Mouse (Mus musculus) heart, embryonic 10.5 days (tissue): ENCODE data around the gene Dnajc13. TPM values are rescaled to one million over a fixed set of nuclear protein-coding genes. Genes with fewer than 3 reads are reported as not detected.

ENCODE experiments used
- DNase-seq: peaks from one replicate; pipeline ENCODE4 v3.0.0-alpha.2; 2017; ENCODE audit warnings: low spot score
- H3K27ac ChIP-seq: fragments of 300-500 bp; sonication (generic); 2 replicates; pipeline ENCODE4 v1.5.1; 2016; ENCODE audit warnings: mild to moderate bottlenecking
- H3K27me3 ChIP-seq: fragments of 300-500 bp; sonication (generic); 2 replicates; pipeline ENCODE4 v1.6.1; 2016; ENCODE audit warnings: mild to moderate bottlenecking; ENCODE audit not compliant: poor library complexity, insufficient read depth, severe bottlenecking
- H3K36me3 ChIP-seq: fragments of 300-500 bp; sonication (generic); 2 replicates; pipeline ENCODE4 v1.6.1; 2016; ENCODE audit warnings: mild to moderate bottlenecking, moderate library complexity
- H3K4me1 ChIP-seq: fragments of 300-500 bp; sonication (generic); 2 replicates; pipeline ENCODE4 v1.6.1; 2016; ENCODE audit warnings: mild to moderate bottlenecking
- H3K4me3 ChIP-seq: fragments of 300-500 bp; sonication (generic); 2 replicates; pipeline ENCODE4 v1.5.1; 2016; ENCODE audit warnings: mild to moderate bottlenecking, moderate library complexity
- H3K9me3 ChIP-seq: fragments of 300-500 bp; sonication (generic); 2 replicates; pipeline ENCODE4 v1.6.1; 2016; ENCODE audit warnings: mild to moderate bottlenecking, moderate library complexity
- WGBS: fragments of 180-500 bp; shearing (Covaris S2); methylation state at CpG from one replicate; pipeline ENCODE4 v1.1.7; 2016; 5-methylcytosine and 5-hydroxymethylcytosine counted together
- polyA plus RNA-seq: library from polyadenylated mRNA; unstranded; fragments of >200 nt; fragmentation: Nextera tagmentation; extraction: Ambion mirVana; gene quantifications from 2 replicates; pipeline ENCODE4 v1.2.1, GENCODE M21; 2016

Dnajc13 gene
- polyA plus RNA-seq, 1 experiment from 2014 or later: 23.6 TPM

DNA sequence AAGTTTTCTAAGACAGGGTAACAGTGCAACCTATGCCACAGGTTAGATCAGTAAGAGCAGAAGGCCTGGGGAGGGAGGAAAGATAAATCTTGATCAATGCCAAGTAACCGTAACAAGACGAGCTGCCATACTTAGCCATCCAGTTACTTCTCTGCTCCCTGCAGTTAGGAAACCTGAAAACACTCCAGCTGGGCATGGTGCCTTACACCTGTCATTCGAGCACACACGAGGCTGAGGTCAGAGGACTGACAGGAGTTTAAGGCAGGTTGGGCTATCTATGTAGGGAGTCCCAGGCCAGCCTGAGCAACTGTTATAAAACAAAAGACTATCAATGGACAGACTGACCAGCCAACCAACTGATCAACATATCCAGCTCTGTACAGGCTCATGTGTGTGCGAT lies 96.8 kb downstream of the Dnajc13 start:
- Histone ChIP-seq H3K4me1 (no peaks in the 10 kb centered on the region), H3K36me3 (peaks cover 88% of the 10 kb centered on the region), H3K9me3 (no peaks in the 10 kb centered on the region), H3K27ac (no peak overlapping the region), H3K4me3 (no peak overlapping the region), H3K27me3 (no peaks in the 10 kb centered on the region)
- DNase-seq: no peak
- 89% methylated on average over 5 of the region's 5 CpGs for WGBS

DNA sequence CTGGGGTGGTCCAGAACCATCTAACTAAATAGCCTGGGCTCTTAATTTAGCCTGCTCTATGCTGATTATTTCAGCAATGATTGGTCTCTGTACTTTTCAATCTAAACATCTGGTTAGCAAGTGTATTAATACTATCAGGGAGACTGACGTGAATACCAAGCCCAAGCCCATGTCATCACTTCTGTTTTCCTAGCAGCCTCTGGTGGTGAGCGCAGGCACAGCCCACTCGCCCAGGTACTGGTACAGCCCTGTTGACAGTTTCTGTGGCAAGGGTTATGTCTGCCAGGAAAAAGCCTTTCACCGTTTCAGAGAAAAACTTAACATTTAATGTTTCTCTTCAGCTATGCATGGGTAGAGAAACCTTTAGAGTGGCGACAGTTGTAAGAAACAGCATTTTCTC lies 98.5 kb downstream of the Dnajc13 start:
- H3K27ac ChIP-seq: no peak overlapping the region
- no peak for DNase-seq
- 78% methylated on average over 5 of the region's 5 CpGs for WGBS
- H3K9me3 ChIP-seq: no peaks in the 10 kb centered on the region
- no peak overlapping the region for H3K4me3 ChIP-seq
- H3K36me3 ChIP-seq: peaks cover 91% of the 10 kb centered on the region
- H3K27me3 ChIP-seq: no peaks in the 10 kb centered on the region
- H3K4me1 ChIP-seq: no peaks in the 10 kb centered on the region

DNA sequence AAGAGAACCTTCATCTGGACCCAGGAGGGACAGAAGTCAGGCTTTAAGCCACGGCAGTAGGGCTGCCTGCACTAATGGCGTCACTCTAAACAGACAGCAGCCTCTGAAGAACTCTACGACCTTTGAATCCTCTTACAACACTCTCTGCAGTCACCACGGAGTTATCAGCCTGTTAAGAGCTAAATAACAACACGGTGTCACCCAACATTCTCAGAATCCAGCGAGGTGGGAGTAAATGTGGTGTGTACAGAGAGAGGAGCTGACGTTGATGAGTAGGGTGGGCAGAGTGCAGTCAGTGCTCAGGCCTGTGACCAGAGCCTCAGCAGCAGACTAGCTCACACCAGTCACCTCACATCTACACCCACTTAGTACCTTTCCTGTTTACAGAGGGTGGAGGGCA lies 101.6 kb downstream of the Dnajc13 start:
- H3K9me3 ChIP-seq: no peaks in the 10 kb centered on the region

DNA sequence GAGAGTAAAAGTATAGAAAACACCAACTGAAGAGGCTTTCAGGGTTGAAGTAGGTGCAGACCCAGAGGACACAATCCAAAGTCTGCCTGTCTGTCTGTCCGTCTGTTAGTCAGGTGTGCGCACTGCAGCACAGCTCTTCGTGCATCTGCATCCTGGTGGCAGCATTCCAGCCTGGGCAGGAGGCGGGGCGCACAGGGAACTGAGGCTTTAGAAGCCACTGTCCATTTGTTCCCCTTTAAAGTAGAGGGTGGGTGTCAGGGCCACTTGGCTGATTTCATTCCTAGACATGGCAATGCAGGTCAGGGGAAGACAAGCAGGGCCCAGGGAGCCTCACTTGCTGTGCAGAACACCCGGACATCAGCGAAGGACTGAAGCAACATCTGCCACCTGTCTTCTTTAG lies 105.4 kb downstream of the Dnajc13 start:
- 97% methylated on average over 7 of the region's 7 CpGs for WGBS
- Histone ChIP-seq H3K36me3 (peaks cover 98% of the 10 kb centered on the region), H3K4me1 (no peaks in the 10 kb centered on the region)

More for the DNA sequence above, 101.6 kb downstream of the Dnajc13 start:
- H3K27ac ChIP-seq: no peak overlapping the region
- peaks cover 98% of the 10 kb centered on the region for H3K36me3 ChIP-seq
- no peaks in the 10 kb centered on the region for H3K27me3 ChIP-seq
- no peak for DNase-seq
- 60% methylated on average over 7 of the region's 7 CpGs for WGBS
- H3K4me1 ChIP-seq: no peaks in the 10 kb centered on the region
- H3K4me3 ChIP-seq: no peak overlapping the region

DNA sequence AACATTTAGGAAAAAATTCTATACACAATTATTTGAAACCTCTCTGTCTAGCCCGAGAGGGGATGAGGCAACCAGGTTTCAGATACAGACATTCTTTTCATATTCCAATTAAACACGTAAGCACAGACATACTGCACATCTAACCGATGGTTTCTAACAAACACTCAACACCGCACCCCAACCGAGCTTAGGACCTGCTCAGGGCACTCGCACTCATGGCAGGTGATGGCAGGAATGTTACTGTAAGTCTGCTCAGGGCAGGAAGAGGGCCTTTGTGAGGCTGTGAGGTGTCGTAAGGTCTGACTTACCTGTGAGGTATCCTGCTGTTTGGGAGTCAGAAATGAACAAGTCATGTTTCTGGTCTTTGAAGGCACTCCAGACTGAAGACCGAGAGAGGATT lies 106.2 kb downstream of the Dnajc13 start:
- Histone ChIP-seq H3K27me3 (no peaks in the 10 kb centered on the region), H3K27ac (no peak overlapping the region), H3K4me3 (no peak overlapping the region), H3K9me3 (no peaks in the 10 kb centered on the region), H3K36me3 (peaks cover 98% of the 10 kb centered on the region), H3K4me1 (no peaks in the 10 kb centered on the region)
- 95% methylated on average over 8 of the region's 8 CpGs for WGBS
- DNase-seq: peak; percentile 64

More for the DNA sequence above, 105.4 kb downstream of the Dnajc13 start:
- H3K9me3 ChIP-seq: no peaks in the 10 kb centered on the region
- no peak overlapping the region for H3K27ac ChIP-seq
- H3K27me3 ChIP-seq: no peaks in the 10 kb centered on the region
- peak; percentile 63 for DNase-seq
- H3K4me3 ChIP-seq: no peak overlapping the region

DNA sequence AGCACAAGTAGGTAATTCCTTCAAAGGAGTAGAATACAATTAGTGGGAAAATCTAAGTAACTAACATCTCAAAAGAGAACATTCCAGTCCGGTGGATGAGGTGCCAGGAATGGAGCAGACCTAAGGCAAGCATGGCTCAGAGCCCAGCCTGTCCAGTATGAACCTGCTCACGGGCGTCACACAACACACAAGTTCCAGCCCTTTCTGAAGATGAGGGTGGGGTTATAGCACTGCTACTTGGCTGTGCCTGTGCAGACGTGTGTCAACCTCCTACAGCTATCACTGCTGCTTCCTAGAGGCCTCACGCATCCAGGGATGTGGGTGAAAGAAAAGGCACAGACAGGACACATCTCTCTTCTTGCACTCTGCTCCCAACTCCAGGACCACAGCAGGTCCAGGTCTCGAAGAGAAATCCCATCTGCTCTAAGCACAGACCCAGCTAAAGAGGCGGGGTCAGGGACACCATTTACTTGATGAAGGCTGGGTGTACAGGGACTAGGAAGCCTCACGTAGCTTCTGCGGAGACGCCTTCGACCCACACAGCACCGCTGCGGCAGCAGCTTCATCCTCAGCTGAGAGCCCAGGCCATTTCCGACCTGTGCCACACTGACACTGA lies 107.5 kb downstream of the Dnajc13 start:
- no peaks in the 10 kb centered on the region for H3K27me3 ChIP-seq
- peak; percentile 60 for DNase-seq
- no peaks in the 10 kb centered on the region for H3K4me1 ChIP-seq
- H3K4me3 ChIP-seq: no peak overlapping the region
- no peak overlapping the region for H3K27ac ChIP-seq
- H3K36me3 ChIP-seq: peaks cover 98% of the 10 kb centered on the region
- no peaks in the 10 kb centered on the region for H3K9me3 ChIP-seq
- WGBS: 92% methylated on average over 14 of the region's 14 CpGs

DNA sequence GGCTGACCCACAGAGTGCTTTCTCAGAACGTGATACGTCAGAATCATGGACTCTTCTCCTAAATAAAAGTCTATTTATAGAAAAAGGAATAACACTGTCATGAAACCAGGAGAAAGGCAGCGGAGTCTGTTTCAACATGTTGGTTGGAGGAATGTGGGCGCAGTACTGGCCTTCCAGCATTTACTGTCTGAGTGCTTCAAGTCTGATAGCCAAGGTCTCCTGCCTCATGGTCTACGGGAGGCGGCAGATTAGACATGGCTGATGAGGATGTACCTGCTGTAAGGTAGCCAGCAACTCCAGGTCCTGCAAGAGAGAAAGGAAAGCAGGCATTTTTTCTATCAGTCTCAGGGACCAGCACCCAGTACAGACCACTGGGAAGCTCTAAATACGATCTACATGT lies 110.6 kb downstream of the Dnajc13 start:
- peak; percentile 68 for DNase-seq
- no peak overlapping the region for H3K4me3 ChIP-seq
- H3K36me3 ChIP-seq: peaks cover 76% of the 10 kb centered on the region
- no peaks in the 10 kb centered on the region for H3K9me3 ChIP-seq
- no peak overlapping the region for H3K27ac ChIP-seq
- H3K27me3 ChIP-seq: no peaks in the 10 kb centered on the region
- 97% methylated on average over 7 of the region's 7 CpGs for WGBS
- no peaks in the 10 kb centered on the region for H3K4me1 ChIP-seq

DNA sequence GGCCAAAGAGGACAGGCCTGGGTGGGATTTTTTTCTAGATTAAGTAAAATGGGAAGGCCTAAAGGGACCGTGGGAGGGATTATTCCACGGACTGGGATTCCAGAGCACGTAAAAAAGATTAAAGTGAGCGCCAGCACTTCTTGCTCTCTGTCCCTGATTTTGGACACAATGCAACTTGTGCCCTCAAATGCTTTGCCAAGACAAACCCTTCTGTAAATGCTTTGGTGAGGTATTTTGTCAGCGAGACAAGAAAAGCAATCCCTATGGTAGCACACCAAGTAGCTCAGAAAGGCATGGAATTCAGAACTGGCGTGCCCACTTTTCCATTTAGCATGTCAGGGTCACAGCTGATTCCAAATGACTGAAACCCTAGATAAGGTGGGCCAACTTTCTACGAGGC lies 113.8 kb downstream of the Dnajc13 start:
- H3K4me1 ChIP-seq: no peaks in the 10 kb centered on the region

DNA sequence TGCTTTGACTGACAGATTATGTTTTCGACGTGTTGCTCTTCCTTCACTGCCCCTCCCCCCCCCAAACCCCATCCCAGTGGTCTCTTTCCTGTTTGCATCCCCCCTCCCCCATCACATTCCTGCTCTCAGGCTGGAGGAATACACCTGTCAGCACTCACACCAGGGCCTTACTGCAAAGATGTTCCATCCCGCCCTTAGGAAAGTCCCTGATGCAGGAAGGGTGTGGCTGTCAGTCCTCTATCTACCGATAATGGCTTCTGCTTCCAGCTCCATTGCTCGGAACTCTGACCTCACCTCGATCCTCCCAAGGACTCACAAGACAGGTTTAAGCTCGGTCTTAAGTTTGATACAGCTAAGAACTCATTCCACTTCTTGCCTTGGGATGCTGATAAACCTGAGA lies 116.0 kb downstream of the Dnajc13 start:
- Histone ChIP-seq H3K9me3 (no peaks in the 10 kb centered on the region), H3K27me3 (no peaks in the 10 kb centered on the region), H3K4me3 (no peak overlapping the region), H3K27ac (no peak overlapping the region), H3K4me1 (0 out of 2 replicates have a peak, but pooled peaks cover 3% of the 10 kb centered on the region), H3K36me3 (peaks cover 23% of the 10 kb centered on the region)
- 62% methylated on average over 7 of the region's 7 CpGs for WGBS
- DNase-seq: no peak

More for the DNA sequence above, 113.8 kb downstream of the Dnajc13 start:
- Histone ChIP-seq H3K27me3 (no peaks in the 10 kb centered on the region), H3K9me3 (no peaks in the 10 kb centered on the region), H3K4me3 (no peak overlapping the region), H3K36me3 (peaks cover 45% of the 10 kb centered on the region), H3K27ac (no peak overlapping the region)
- WGBS: 89% methylated on average over 7 of the region's 7 CpGs
- peak; percentile 16 for DNase-seq

DNA sequence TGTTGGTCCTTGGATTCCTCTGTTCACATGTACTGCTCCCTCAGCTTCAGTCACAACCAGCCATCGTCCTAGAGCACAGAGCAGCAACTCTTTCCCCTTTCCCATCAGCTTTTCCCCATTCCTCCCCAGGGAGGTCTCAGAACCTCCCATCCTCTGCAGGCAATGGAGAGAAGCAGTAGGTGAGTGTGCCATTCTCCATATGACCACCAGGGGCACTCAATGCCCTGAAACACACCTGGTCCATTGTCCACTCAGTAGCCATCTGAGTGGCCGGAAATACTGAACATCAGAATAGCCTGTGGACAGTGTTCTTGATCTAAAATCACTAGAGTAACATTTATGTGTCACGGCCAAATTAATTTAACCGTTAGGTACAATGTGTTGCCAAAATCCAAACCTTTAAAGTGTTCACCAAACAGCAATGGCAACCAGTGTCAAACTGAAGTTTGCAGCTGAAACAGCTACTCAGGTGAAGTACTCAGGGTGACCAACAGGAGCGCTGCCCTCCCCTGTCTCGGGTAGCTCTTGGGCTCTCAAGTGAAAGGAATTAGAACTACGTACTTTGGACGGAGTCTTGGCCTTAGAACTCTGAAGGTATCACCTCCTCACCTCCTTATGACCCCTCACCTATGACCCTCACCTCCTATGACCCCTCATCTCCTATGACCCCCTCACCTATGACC lies 118.3 kb downstream of the Dnajc13 start:
- H3K9me3 ChIP-seq: no peaks in the 10 kb centered on the region
- H3K27me3 ChIP-seq: no peaks in the 10 kb centered on the region
- no peak for DNase-seq
- WGBS: 81% methylated on average over 8 of the region's 8 CpGs
- H3K4me3 ChIP-seq: no peak overlapping the region
- no peak overlapping the region for H3K27ac ChIP-seq
- 0 out of 2 replicates have a peak, but pooled peaks cover 3% of the 10 kb centered on the region for H3K4me1 ChIP-seq
- H3K36me3 ChIP-seq: 0 out of 2 replicates have a peak, but pooled peaks cover 2% of the 10 kb centered on the region

DNA sequence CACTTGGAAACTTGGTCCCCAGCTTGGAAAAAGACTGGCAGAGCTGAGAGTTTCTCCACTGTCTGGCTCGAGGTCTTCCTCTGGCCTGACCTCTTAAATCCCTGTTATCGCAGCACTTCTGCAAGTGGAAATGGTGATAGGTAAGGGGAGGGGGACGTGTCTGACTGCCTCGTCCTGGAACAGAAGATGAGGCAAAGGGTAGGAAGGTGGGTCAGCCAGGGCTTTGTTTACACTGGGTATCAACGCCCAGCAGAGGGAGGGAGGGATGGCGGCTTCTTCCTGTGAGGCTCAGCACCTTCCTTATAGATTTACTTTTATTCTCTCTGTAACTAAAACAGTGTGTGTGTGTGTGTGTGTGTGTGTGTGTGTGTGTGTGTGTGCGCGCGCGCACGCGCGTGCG lies 119.9 kb downstream of the Dnajc13 start:
- WGBS: 72% methylated on average over 14 of the region's 14 CpGs
- no peak overlapping the region for H3K27ac ChIP-seq
- H3K4me3 ChIP-seq: no peak overlapping the region
- DNase-seq: no peak
- 0 out of 2 replicates have a peak, but pooled peaks cover 3% of the 10 kb centered on the region for H3K4me1 ChIP-seq
- H3K36me3 ChIP-seq: no peaks in the 10 kb centered on the region
- H3K9me3 ChIP-seq: no peaks in the 10 kb centered on the region
- H3K27me3 ChIP-seq: no peaks in the 10 kb centered on the region

DNA sequence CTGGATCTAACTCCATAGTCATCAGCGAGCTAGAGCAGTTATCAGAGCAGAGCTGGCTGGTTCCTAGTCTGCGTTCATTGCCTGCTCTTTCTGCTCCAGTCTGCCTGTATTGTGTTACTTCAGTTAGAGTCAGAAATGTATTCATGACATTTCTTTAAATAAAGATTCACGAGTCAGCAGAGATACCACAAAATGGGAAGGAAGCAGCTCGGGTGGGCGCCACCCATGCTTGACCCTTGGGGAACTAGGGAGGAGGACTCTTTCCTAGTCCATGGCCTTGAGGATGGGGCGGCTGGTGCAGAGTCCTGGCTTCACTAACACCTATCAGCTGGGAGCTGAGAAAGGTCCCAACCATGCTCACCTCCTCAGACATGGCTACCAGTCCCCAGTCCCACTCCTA lies 122.4 kb downstream of the Dnajc13 start:
- Histone ChIP-seq H3K9me3 (no peaks in the 10 kb centered on the region), H3K4me3 (no peak overlapping the region), H3K36me3 (no peaks in the 10 kb centered on the region), H3K4me1 (0 out of 2 replicates have a peak, but pooled peaks cover 3% of the 10 kb centered on the region), H3K27me3 (no peaks in the 10 kb centered on the region), H3K27ac (no peak overlapping the region)
- no peak for DNase-seq
- 80% methylated on average over 6 of the region's 6 CpGs for WGBS

DNA sequence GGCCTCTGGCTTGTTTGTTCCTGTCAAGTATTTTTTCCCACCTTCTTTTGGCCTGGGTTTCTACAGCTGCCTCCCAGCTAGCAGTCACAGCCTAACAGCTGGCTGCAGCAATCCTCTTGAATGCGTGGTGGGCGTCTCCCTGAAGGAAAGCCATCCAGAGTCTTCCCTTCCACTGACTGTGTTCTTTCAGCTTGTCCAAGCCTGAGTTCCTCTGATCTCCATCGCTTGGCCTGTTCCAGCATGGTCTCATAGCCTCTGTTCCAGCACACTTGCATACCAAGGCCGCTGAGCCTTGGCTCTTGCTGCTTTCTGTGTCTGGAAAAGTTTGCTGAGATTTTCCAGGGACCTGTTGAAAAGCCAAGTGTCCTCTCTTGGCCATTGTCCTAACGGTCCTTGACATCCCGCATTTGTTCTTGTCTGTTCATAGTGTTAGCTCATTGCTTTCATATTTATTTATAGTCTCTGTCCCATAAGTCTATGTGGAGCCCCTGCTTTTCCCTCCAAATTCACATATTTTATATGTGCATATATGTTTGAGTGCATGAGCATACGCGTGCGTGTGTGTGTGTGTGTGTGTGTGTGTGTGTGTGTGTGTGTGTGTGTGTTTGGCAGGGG lies 132.5 kb downstream of the Dnajc13 start:
- Histone ChIP-seq H3K36me3 (no peaks in the 10 kb centered on the region), H3K27ac (no peak overlapping the region), H3K4me1 (peaks cover 4% of the 10 kb centered on the region; the same call in 1 of the 2 replicates), H3K4me3 (no peak overlapping the region), H3K27me3 (no peaks in the 10 kb centered on the region), H3K9me3 (no peaks in the 10 kb centered on the region)
- WGBS: 74% methylated on average over 9 of the region's 9 CpGs
- no peak for DNase-seq
